Mouse (Mus musculus) hindbrain, embryonic 13.5 days (tissue): Measurements from ENCODE around the gene Ubxn10. TPM values are rescaled to one million over a fixed set of nuclear protein-coding genes. Genes with fewer than 3 reads are reported as not detected.

Experiments used
- ATAC-seq: fragments of 200-750 bp; cut with Nextera tagmentation; 2 replicates; pipeline ENCODE4 v1.8.0; 2017; ENCODE audit warnings: moderate TSS enrichment; ENCODE audit not compliant: low FRiP score
- H3K27ac ChIP-seq: fragments of 300-500 bp; sonication (generic); 2 replicates; pipeline ENCODE4 v1.5.1; 2015; ENCODE audit warnings: inconsistent platforms, mild to moderate bottlenecking, moderate library complexity
- H3K27me3 ChIP-seq: fragments of 300-500 bp; sonication (generic); 2 replicates; pipeline ENCODE4 v1.6.1; 2015; ENCODE audit warnings: mild to moderate bottlenecking, inconsistent platforms
- H3K36me3 ChIP-seq: fragments of 300-500 bp; sonication (generic); 2 replicates; pipeline ENCODE4 v1.6.1; 2015; ENCODE audit warnings: mild to moderate bottlenecking, inconsistent platforms
- H3K4me1 ChIP-seq: fragments of 300-500 bp; sonication (generic); replicated peaks from 2 replicates; pipeline ENCODE4 v1.6.1; 2015; ENCODE audit warnings: inconsistent platforms
- H3K4me2 ChIP-seq: fragments of 300-500 bp; sonication (generic); 2 replicates; pipeline ENCODE4 v1.6.1; 2015; ENCODE audit warnings: inconsistent platforms, mild to moderate bottlenecking, moderate library complexity
- H3K4me3 ChIP-seq: fragments of 300-500 bp; sonication (generic); 2 replicates; pipeline ENCODE4 v1.5.1; 2015; ENCODE audit warnings: mild to moderate bottlenecking, inconsistent platforms
- H3K9ac ChIP-seq: fragments of 300-500 bp; sonication (generic); 2 replicates; pipeline ENCODE4 v1.6.1; 2015; ENCODE audit warnings: mild to moderate bottlenecking, inconsistent platforms
- H3K9me3 ChIP-seq: fragments of 300-500 bp; sonication (generic); 2 replicates; pipeline ENCODE4 v1.6.1; 2016; ENCODE audit warnings: inconsistent platforms
- WGBS: fragments of 180-500 bp; shearing (Covaris S2); methylation state at CpG from one replicate; pipeline ENCODE4 v1.1.7; 2015; 5-methylcytosine and 5-hydroxymethylcytosine counted together
- polyA plus RNA-seq: library from polyadenylated mRNA; unstranded; fragments of >200 nt; fragmentation: Nextera tagmentation; extraction: Ambion mirVana; gene quantifications from 2 replicates; pipeline ENCODE4 v1.2.1, GENCODE M21; 2015

Gene Ubxn10
- polyA plus RNA-seq, 1 experiment from 2014 or later: 4.1 TPM

GRCm38 (mm10) chr4:138696720-138697119 lies 40.2 kb downstream of the Ubxn10 start:
- no peak overlapping the region for H3K4me3 ChIP-seq
- peaks cover 16% of the 10 kb centered on the region; the same call in 1 of the 2 replicates for H3K27me3 ChIP-seq
- no peak overlapping the region for H3K9ac ChIP-seq
- 7% methylated on average over 7 of the region's 7 CpGs for WGBS
- ATAC-seq: no peak
- no peaks in the 10 kb centered on the region for H3K36me3 ChIP-seq
- H3K27ac ChIP-seq: no peak overlapping the region
- peaks cover 37% of the 10 kb centered on the region for H3K4me1 ChIP-seq
- H3K9me3 ChIP-seq: no peaks in the 10 kb centered on the region
- H3K4me2 ChIP-seq: no peak overlapping the region

- 11% methylated on average over 12 of the region's 12 CpGs for WGBS
- H3K4me2 ChIP-seq: no peak overlapping the region
- no peaks in the 10 kb centered on the region for H3K36me3 ChIP-seq
- peak overlapping the region; percentile 30; the same call in 1 of the 2 replicates for H3K27ac ChIP-seq
- no peaks in the 10 kb centered on the region for H3K9me3 ChIP-seq
- no peak for ATAC-seq
- no peak overlapping the region for H3K9ac ChIP-seq
- peaks cover 70% of the 10 kb centered on the region for H3K4me1 ChIP-seq
- H3K4me3 ChIP-seq: no peak overlapping the region
- peaks cover 32% of the 10 kb centered on the region for H3K27me3 ChIP-seq
Measured at GRCm38 (mm10) chr4:138693043-138693692, 43.8 kb downstream of the Ubxn10 start.

- Histone ChIP-seq H3K4me3 (no peak overlapping the region), H3K4me2 (no peak overlapping the region)
Measured at GRCm38 (mm10) chr4:138691443-138692181, 45.4 kb downstream of the Ubxn10 start.

GRCm38 (mm10) chr4:138690561-138690960 lies 46.4 kb downstream of the Ubxn10 start:
- 0 out of 2 replicates have a peak overlapping the region, but pooled peaks have one; percentile 30 for H3K27ac ChIP-seq
- H3K4me3 ChIP-seq: no peak overlapping the region
- H3K4me2 ChIP-seq: no peak overlapping the region
- H3K4me1 ChIP-seq: peaks cover 57% of the 10 kb centered on the region
- WGBS: 1% methylated on average over 4 of the region's 4 CpGs
- H3K9ac ChIP-seq: 0 out of 2 replicates have a peak overlapping the region, but pooled peaks have one; percentile 5
- ATAC-seq: no peak
- no peaks in the 10 kb centered on the region for H3K9me3 ChIP-seq
- H3K36me3 ChIP-seq: no peaks in the 10 kb centered on the region
- peaks cover 30% of the 10 kb centered on the region for H3K27me3 ChIP-seq

More at GRCm38 (mm10) chr4:138691443-138692181, 45.4 kb downstream of the Ubxn10 start:
- H3K36me3 ChIP-seq: no peaks in the 10 kb centered on the region
- peaks cover 63% of the 10 kb centered on the region for H3K4me1 ChIP-seq
- no peak for ATAC-seq
- H3K27ac ChIP-seq: peak overlapping the region; percentile 10; the same call in 1 of the 2 replicates
- peaks cover 32% of the 10 kb centered on the region for H3K27me3 ChIP-seq
- no peak overlapping the region for H3K9ac ChIP-seq
- WGBS: 8% methylated on average over 19 of the region's 19 CpGs
- no peaks in the 10 kb centered on the region for H3K9me3 ChIP-seq

- peak; percentile 74 for ATAC-seq
- H3K9me3 ChIP-seq: no peaks in the 10 kb centered on the region
- no peaks in the 10 kb centered on the region for H3K36me3 ChIP-seq
- no peak overlapping the region for H3K4me2 ChIP-seq
- H3K9ac ChIP-seq: no peak overlapping the region
- peaks cover 44% of the 10 kb centered on the region for H3K27me3 ChIP-seq
- H3K27ac ChIP-seq: peak overlapping the region; percentile 63
- H3K4me1 ChIP-seq: peaks cover 61% of the 10 kb centered on the region
- WGBS: 6% methylated on average over 3 of the region's 3 CpGs
- no peak overlapping the region for H3K4me3 ChIP-seq
Measured at GRCm38 (mm10) chr4:138689094-138689512, 47.9 kb downstream of the Ubxn10 start.

- H3K36me3 ChIP-seq: no peaks in the 10 kb centered on the region
- H3K4me2 ChIP-seq: no peak overlapping the region
- no peaks in the 10 kb centered on the region for H3K9me3 ChIP-seq
- no peak overlapping the region for H3K27ac ChIP-seq
- peaks cover 34% of the 10 kb centered on the region for H3K27me3 ChIP-seq
- H3K4me1 ChIP-seq: peaks cover 43% of the 10 kb centered on the region
- no peak for ATAC-seq
- no peak overlapping the region for H3K4me3 ChIP-seq
- H3K9ac ChIP-seq: no peak overlapping the region
- 81% methylated on average over 6 of the region's 6 CpGs for WGBS
Measured at GRCm38 (mm10) chr4:138685813-138686212, 51.2 kb downstream of the Ubxn10 start.

- ATAC-seq: peak; percentile 40; the same call in 1 of the 2 replicates
- H3K9ac ChIP-seq: no peak overlapping the region
- H3K4me2 ChIP-seq: no peak overlapping the region
- peak overlapping the region; percentile 86 for H3K27ac ChIP-seq
- H3K4me1 ChIP-seq: peaks cover 25% of the 10 kb centered on the region
- H3K36me3 ChIP-seq: no peaks in the 10 kb centered on the region
- WGBS: 29% methylated on average over 2 of the region's 2 CpGs
- no peaks in the 10 kb centered on the region for H3K9me3 ChIP-seq
- H3K4me3 ChIP-seq: no peak overlapping the region
- H3K27me3 ChIP-seq: peaks cover 28% of the 10 kb centered on the region
Measured at GRCm38 (mm10) chr4:138682760-138683159, 54.2 kb downstream of the Ubxn10 start.

GRCm38 (mm10) chr4:138680124-138680523 lies 56.8 kb downstream of the Ubxn10 start:
- ATAC-seq: no peak
- H3K27me3 ChIP-seq: peaks cover 30% of the 10 kb centered on the region
- WGBS: 81% methylated on average over 4 of the region's 4 CpGs
- H3K36me3 ChIP-seq: no peaks in the 10 kb centered on the region
- H3K27ac ChIP-seq: no peak overlapping the region
- no peak overlapping the region for H3K4me3 ChIP-seq
- H3K4me2 ChIP-seq: no peak overlapping the region
- H3K4me1 ChIP-seq: peaks cover 28% of the 10 kb centered on the region
- H3K9ac ChIP-seq: no peak overlapping the region
- no peaks in the 10 kb centered on the region for H3K9me3 ChIP-seq

GRCm38 (mm10) chr4:138677579-138677978 lies 59.4 kb downstream of the Ubxn10 start:
- Histone ChIP-seq H3K27me3 (peaks cover 32% of the 10 kb centered on the region), H3K4me3 (peak overlapping the region; percentile 26), H3K9ac (no peak overlapping the region), H3K4me2 (peak overlapping the region; percentile 47), H3K27ac (peak overlapping the region; percentile 72), H3K4me1 (peaks cover 13% of the 10 kb centered on the region), H3K36me3 (no peaks in the 10 kb centered on the region), H3K9me3 (no peaks in the 10 kb centered on the region)
- no peak for ATAC-seq
- WGBS: 24% methylated on average over 16 of the region's 16 CpGs

- Histone ChIP-seq H3K36me3 (no peaks in the 10 kb centered on the region), H3K27me3 (peaks cover 32% of the 10 kb centered on the region), H3K9ac (no peak overlapping the region), H3K4me2 (no peak overlapping the region), H3K4me1 (peaks cover 16% of the 10 kb centered on the region), H3K27ac (no peak overlapping the region), H3K4me3 (no peak overlapping the region), H3K9me3 (no peaks in the 10 kb centered on the region)
- ATAC-seq: no peak
- 16% methylated on average over 16 of the region's 16 CpGs for WGBS
Measured at GRCm38 (mm10) chr4:138676480-138676879, 60.5 kb downstream of the Ubxn10 start.

GRCm38 (mm10) chr4:138672160-138672559 lies 64.8 kb downstream of the Ubxn10 start:
- H3K4me3 ChIP-seq: no peak overlapping the region
- peaks cover 40% of the 10 kb centered on the region for H3K27me3 ChIP-seq
- no peak overlapping the region for H3K9ac ChIP-seq
- H3K27ac ChIP-seq: no peak overlapping the region
- H3K4me2 ChIP-seq: no peak overlapping the region
- H3K4me1 ChIP-seq: peaks cover 7% of the 10 kb centered on the region
- H3K36me3 ChIP-seq: no peaks in the 10 kb centered on the region
- no peak for ATAC-seq
- 59% methylated on average over 4 of the region's 4 CpGs for WGBS
- no peaks in the 10 kb centered on the region for H3K9me3 ChIP-seq

GRCm38 (mm10) chr4:138670093-138670889 lies 66.7 kb downstream of the Ubxn10 start:
- no peak overlapping the region for H3K4me3 ChIP-seq
- no peaks in the 10 kb centered on the region for H3K9me3 ChIP-seq
- H3K36me3 ChIP-seq: no peaks in the 10 kb centered on the region
- no peak overlapping the region for H3K27ac ChIP-seq
- H3K27me3 ChIP-seq: peaks cover 27% of the 10 kb centered on the region; the same call in 1 of the 2 replicates
- ATAC-seq: no peak
- 84% methylated on average over 11 of the region's 11 CpGs for WGBS
- no peak overlapping the region for H3K9ac ChIP-seq
- H3K4me1 ChIP-seq: peaks cover 12% of the 10 kb centered on the region
- no peak overlapping the region for H3K4me2 ChIP-seq
